Mouse (Mus musculus): ENCODE data around the gene Olfr1465. TPM values are rescaled to one million over a fixed set of nuclear protein-coding genes. Genes with fewer than 3 reads are reported as not detected.

Olfr1465 gene
- not detected for total RNA-seq (2021)
- long read RNA-seq, experiment 1: 0 reads
- long read RNA-seq, experiment 2: 0 reads

GRCm38 (mm10) chr19:13315441-13315840 lies at the start of gene Olfr1465:
Gene Olfr1465 (minus strand): TSS chr19:13315541.
- no peak for DNase-seq (ENCODE audit: low spot score in 2 of 2)

- DNase-seq (ENCODE audit: low spot score in 2 of 2): no peak
These were observed 46.6 kb upstream of the Olfr1465 start, which contains the start of gene Olfr1467 for GRCm38 (mm10) chr19:13361936-13362335. Gene Olfr1467 (plus strand): TSS chr19:13362236.

GRCm38 (mm10) chr19:13338562-13338961 lies 23.2 kb upstream of the Olfr1465 start, which contains the start of gene Olfr1466:
Gene Olfr1466 (plus strand): TSS chr19:13338862.
- no peak for DNase-seq (ENCODE audit: low spot score in 2 of 2)

Other genes starting within 250 kb of the Olfr1465 start
- gene Olfr1457, start 217.7 kb downstream of the Olfr1465 start, total RNA-seq (2021): not detected
- gene Olfr1458, start 208.8 kb downstream of the Olfr1465 start, total RNA-seq (2021): not detected
- under 1 TPM; 0.02 to 0.03 TPM for gene Olfr1459, start 166.0 kb downstream of the Olfr1465 start, total RNA-seq (2021)
- gene Olfr1461, start 152.5 kb downstream of the Olfr1465 start, total RNA-seq (2021): not detected
- not detected for gene Olfr1462, start 129.8 kb downstream of the Olfr1465 start, total RNA-seq (2021)
- not detected for gene Olfr1463, start 84.2 kb downstream of the Olfr1465 start, total RNA-seq (2021)
- not detected for gene Olfr1466, start 23.3 kb upstream of the Olfr1465 start, total RNA-seq (2021)
- not detected for gene Olfr1467, start 46.7 kb upstream of the Olfr1465 start, total RNA-seq (2021)
- not detected for gene Olfr1469, start 92.3 kb upstream of the Olfr1465 start, total RNA-seq (2021)
- gene Olfr1471, start 127.9 kb upstream of the Olfr1465 start, total RNA-seq (2021): not detected
- gene Olfr1472, start 140.5 kb upstream of the Olfr1465 start, total RNA-seq (2021): not detected
- gene Olfr1474, start 154.0 kb upstream of the Olfr1465 start, total RNA-seq (2021): not detected
- gene Olfr1475, start 164.7 kb upstream of the Olfr1465 start, total RNA-seq (2021): not detected
- gene Olfr1477, start 185.0 kb upstream of the Olfr1465 start, total RNA-seq (2021): not detected
- not detected for gene Olfr1480, start 212.4 kb upstream of the Olfr1465 start, total RNA-seq (2021)

Data from gastrocnemius, postnatal 4 days (tissue).